Mouse (Mus musculus) cerebral cortex, adult 2 months (tissue): ENCODE results near the gene Cdh4.

Experiments used
- WGBS: fragments of 180-500 bp; shearing (Covaris S2); methylation state at CpG from one replicate; pipeline ENCODE4 v1.1.7; 2018; 5-methylcytosine and 5-hydroxymethylcytosine counted together

Cdh4 gene

GRCm38 (mm10) chr2:179934165-179934564, 491.9 kb downstream of the Cdh4 start:
- WGBS, result 74% methylated on average over 3 of the region's 3 CpGs

- WGBS, result 77% methylated on average over 4 of the region's 4 CpGs
Observed at GRCm38 (mm10) chr2:179937091-179937490, 494.9 kb downstream of the Cdh4 start.

- WGBS, result 92% methylated on average over 1 of the region's 1 CpGs
Observed at GRCm38 (mm10) chr2:179941696-179942095, 499.5 kb downstream of the Cdh4 start.

- WGBS, result 53% methylated on average over 4 of the region's 4 CpGs
Observed at GRCm38 (mm10) chr2:179945051-179945450, 502.8 kb downstream of the Cdh4 start.

- 89% methylated on average over 6 of the region's 6 CpGs for WGBS
Observed at GRCm38 (mm10) chr2:179946496-179946895, 504.3 kb downstream of the Cdh4 start.

GRCm38 (mm10) chr2:179947607-179948006, 505.4 kb downstream of the Cdh4 start:
- 23% methylated on average over 5 of the region's 5 CpGs for whole genome bisulfite sequencing

GRCm38 (mm10) chr2:179948820-179949219, 506.6 kb downstream of the Cdh4 start:
- WGBS, result 88% methylated on average over 5 of the region's 5 CpGs
